Mouse (Mus musculus) heart, embryonic 10.5 days (tissue): ENCODE measurements at regions not wholly inside any gene's neighbourhood (a gene's known extent, or its start where the extent isn't known, plus 50 kb on each side); places are given as distances from the start of the nearest gene placed in this dataset.

Experiments
- DNase-seq: peaks from one replicate; pipeline ENCODE4 v3.0.0-alpha.2; 2017; ENCODE audit warnings: low spot score
- H3K27ac ChIP-seq: fragments of 300-500 bp; sonication (generic); 2 replicates; pipeline ENCODE4 v1.5.1; 2016; ENCODE audit warnings: mild to moderate bottlenecking
- H3K27me3 ChIP-seq: fragments of 300-500 bp; sonication (generic); 2 replicates; pipeline ENCODE4 v1.6.1; 2016; ENCODE audit warnings: mild to moderate bottlenecking; ENCODE audit not compliant: poor library complexity, insufficient read depth, severe bottlenecking
- H3K36me3 ChIP-seq: fragments of 300-500 bp; sonication (generic); 2 replicates; pipeline ENCODE4 v1.6.1; 2016; ENCODE audit warnings: mild to moderate bottlenecking, moderate library complexity
- H3K4me1 ChIP-seq: fragments of 300-500 bp; sonication (generic); 2 replicates; pipeline ENCODE4 v1.6.1; 2016; ENCODE audit warnings: mild to moderate bottlenecking
- H3K4me3 ChIP-seq: fragments of 300-500 bp; sonication (generic); 2 replicates; pipeline ENCODE4 v1.5.1; 2016; ENCODE audit warnings: mild to moderate bottlenecking, moderate library complexity
- H3K9me3 ChIP-seq: fragments of 300-500 bp; sonication (generic); 2 replicates; pipeline ENCODE4 v1.6.1; 2016; ENCODE audit warnings: mild to moderate bottlenecking, moderate library complexity
- WGBS: fragments of 180-500 bp; shearing (Covaris S2); methylation state at CpG from one replicate; pipeline ENCODE4 v1.1.7; 2016; 5-methylcytosine and 5-hydroxymethylcytosine counted together

GRCm38 (mm10) chr9:116347021-116347420 is 171.9 kb upstream of the Tgfbr2 start:
- Histone ChIP-seq H3K9me3 (no peaks in the 10 kb centered on the region), H3K4me3 (no peak overlapping the region), H3K27me3 (no peaks in the 10 kb centered on the region), H3K4me1 (no peaks in the 10 kb centered on the region), H3K27ac (no peak overlapping the region), H3K36me3 (no peaks in the 10 kb centered on the region)
- no peak for DNase-seq
- WGBS: 77% methylated on average over 8 of the region's 8 CpGs

GRCm38 (mm10) chr9:116346495-116346894 is 171.3 kb upstream of the Tgfbr2 start:
- DNase-seq: no peak
- WGBS: 86% methylated on average over 7 of the region's 7 CpGs
- Histone ChIP-seq H3K27me3 (no peaks in the 10 kb centered on the region), H3K27ac (no peak overlapping the region), H3K36me3 (no peaks in the 10 kb centered on the region), H3K4me1 (no peaks in the 10 kb centered on the region), H3K4me3 (no peak overlapping the region), H3K9me3 (no peaks in the 10 kb centered on the region)

DNA sequence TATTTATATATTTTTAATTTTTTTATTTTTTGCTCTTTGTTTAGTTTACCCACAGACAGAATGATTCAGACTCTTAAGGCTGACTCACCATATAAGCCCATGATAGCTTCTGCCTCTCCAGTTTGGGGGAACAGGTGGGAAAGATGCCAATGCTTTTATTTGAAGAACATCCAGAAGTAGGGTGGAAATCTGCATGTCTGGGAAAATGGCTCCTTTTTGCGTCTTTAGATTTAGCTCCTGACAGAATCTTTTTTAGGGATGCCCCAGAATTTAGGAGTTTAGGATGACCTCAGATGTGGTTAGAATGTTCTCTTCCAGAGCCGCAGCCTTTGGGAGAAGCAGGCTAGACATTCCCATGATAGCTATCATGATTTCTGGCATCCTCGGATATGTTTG is 167.9 kb upstream of the Tgfbr2 start:
- no peak overlapping the region for H3K4me3 ChIP-seq
- no peak for DNase-seq
- H3K27me3 ChIP-seq: no peaks in the 10 kb centered on the region
- no peaks in the 10 kb centered on the region for H3K9me3 ChIP-seq
- WGBS: 92% methylated on average over 3 of the region's 3 CpGs
- H3K27ac ChIP-seq: no peak overlapping the region
- no peaks in the 10 kb centered on the region for H3K4me1 ChIP-seq
- no peaks in the 10 kb centered on the region for H3K36me3 ChIP-seq

DNA sequence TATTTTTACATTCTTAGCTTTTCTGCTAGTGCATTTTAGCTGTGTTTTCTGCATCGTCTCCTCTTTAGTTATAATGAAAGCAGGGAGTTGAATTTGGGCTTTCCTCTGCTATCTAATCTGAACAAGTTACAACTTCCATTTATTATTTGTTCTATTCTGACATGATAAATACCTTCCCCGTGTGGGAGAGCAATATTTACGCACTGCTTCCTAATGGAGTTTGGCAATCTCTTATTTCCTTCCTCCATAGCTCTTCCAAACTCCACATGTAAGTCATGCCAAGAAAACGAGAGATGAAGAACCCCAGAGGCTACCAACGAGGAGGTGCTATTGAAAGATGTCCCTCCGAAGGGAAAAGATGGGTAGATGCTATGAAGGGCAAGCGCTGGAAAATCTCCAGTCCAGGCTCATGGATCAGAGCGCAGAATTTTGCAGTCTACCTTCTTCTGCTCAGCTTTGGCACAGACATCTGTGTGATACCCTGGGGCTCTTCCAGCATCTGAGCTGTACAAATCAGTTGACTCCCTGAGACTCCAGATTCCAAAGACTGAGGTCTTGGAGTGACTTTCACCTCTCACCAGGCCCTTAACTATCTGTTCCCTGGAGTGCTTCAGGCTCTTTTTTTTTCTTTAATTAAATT is 167.4 kb upstream of the Tgfbr2 start:
- Histone ChIP-seq H3K4me1 (no peaks in the 10 kb centered on the region), H3K4me3 (no peak overlapping the region), H3K27me3 (no peaks in the 10 kb centered on the region), H3K27ac (no peak overlapping the region), H3K9me3 (no peaks in the 10 kb centered on the region), H3K36me3 (no peaks in the 10 kb centered on the region)
- DNase-seq: no peak
- WGBS: 72% methylated on average over 8 of the region's 8 CpGs

DNA sequence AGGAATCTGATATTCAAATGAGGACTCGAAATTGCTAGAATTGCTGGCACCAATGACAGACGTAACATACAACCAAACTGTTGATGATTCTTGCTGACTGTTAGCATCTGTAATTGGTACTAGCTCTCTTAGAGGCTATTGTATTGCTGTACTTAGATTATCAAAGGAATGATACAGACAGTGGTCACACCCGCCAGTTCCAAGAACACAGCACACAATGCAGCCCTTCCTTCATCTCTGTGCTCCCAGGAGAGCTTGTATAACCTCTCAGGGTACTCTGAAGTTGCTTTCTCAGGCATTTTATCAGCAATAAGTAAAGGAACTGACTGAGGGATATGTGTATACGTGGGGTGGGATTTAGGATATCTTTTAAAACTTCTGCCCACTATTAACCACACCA is 166.8 kb upstream of the Tgfbr2 start:
- no peaks in the 10 kb centered on the region for H3K4me1 ChIP-seq
- 60% methylated on average over 4 of the region's 4 CpGs for WGBS
- H3K9me3 ChIP-seq: no peaks in the 10 kb centered on the region
- no peaks in the 10 kb centered on the region for H3K27me3 ChIP-seq
- H3K36me3 ChIP-seq: no peaks in the 10 kb centered on the region
- no peak overlapping the region for H3K27ac ChIP-seq
- H3K4me3 ChIP-seq: no peak overlapping the region
- no peak for DNase-seq

DNA sequence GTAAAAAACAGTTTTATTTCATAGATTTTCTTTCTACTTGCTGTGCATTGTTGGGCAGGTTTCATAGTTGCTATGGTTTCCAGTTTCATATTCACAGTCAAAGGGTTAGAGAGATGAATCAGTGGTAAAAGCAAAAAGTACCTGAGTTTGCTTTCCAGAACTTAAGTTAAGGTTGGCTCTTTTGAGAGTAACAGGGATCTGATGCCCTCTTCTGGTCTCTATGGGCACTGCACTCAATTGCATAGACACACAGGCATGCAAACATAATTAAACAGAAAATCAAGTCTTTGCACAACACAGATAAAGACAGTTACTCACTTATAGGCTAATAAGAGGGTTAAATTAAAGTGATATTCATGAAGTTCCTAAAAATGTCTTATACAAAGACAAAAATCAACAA is 165.8 kb upstream of the Tgfbr2 start:
- no peaks in the 10 kb centered on the region for H3K36me3 ChIP-seq
- H3K4me3 ChIP-seq: no peak overlapping the region
- no peaks in the 10 kb centered on the region for H3K4me1 ChIP-seq
- H3K27me3 ChIP-seq: no peaks in the 10 kb centered on the region
- H3K9me3 ChIP-seq: no peaks in the 10 kb centered on the region
- no peak overlapping the region for H3K27ac ChIP-seq
- DNase-seq: no peak

- no peak overlapping the region for H3K4me3 ChIP-seq
- H3K27me3 ChIP-seq: no peaks in the 10 kb centered on the region
- no peak overlapping the region for H3K27ac ChIP-seq
- H3K4me1 ChIP-seq: no peaks in the 10 kb centered on the region
- H3K36me3 ChIP-seq: no peaks in the 10 kb centered on the region
- no peaks in the 10 kb centered on the region for H3K9me3 ChIP-seq
- no peak for DNase-seq
- WGBS: 89% methylated on average over 5 of the region's 5 CpGs
These were observed 163.6 kb upstream of the Tgfbr2 start for GRCm38 (mm10) chr9:116338729-116339100.

- Histone ChIP-seq H3K4me3 (no peak overlapping the region), H3K36me3 (no peaks in the 10 kb centered on the region), H3K9me3 (no peaks in the 10 kb centered on the region), H3K4me1 (no peaks in the 10 kb centered on the region), H3K27me3 (no peaks in the 10 kb centered on the region), H3K27ac (no peak overlapping the region)
- no peak for DNase-seq
- 87% methylated on average over 5 of the region's 5 CpGs for WGBS
These were observed 163.1 kb upstream of the Tgfbr2 start for GRCm38 (mm10) chr9:116338093-116338728.

DNA sequence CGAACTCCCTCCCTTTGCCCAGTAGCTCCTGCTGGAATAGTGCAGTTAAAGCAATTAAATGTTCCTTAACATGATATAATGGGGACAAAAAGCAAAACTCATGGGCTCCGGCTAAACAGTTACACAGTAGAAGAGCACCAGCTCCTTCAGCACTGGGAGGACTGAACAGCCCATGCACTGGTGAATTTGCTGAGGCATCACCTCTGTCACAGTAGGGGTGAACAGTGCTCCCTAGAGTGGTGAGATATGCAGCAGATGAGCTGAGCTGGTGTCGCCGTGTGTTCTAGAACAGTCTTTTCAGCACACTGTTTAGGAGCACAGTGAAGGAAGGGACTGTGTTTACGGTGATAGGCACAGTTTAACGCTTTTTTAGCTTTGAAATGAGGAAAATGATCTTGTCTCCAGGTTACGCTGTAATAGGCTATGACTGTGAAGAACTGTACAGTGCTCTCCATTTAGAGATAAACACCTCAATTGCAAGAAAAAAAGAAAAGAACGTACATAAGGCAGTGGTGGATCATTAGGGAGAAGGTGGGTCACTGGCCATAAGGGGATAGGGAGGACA is 162.4 kb upstream of the Tgfbr2 start:
- WGBS: 89% methylated on average over 8 of the region's 8 CpGs
- Histone ChIP-seq H3K4me1 (no peaks in the 10 kb centered on the region), H3K9me3 (no peaks in the 10 kb centered on the region), H3K4me3 (no peak overlapping the region), H3K36me3 (no peaks in the 10 kb centered on the region), H3K27ac (no peak overlapping the region), H3K27me3 (no peaks in the 10 kb centered on the region)
- no peak for DNase-seq

DNA sequence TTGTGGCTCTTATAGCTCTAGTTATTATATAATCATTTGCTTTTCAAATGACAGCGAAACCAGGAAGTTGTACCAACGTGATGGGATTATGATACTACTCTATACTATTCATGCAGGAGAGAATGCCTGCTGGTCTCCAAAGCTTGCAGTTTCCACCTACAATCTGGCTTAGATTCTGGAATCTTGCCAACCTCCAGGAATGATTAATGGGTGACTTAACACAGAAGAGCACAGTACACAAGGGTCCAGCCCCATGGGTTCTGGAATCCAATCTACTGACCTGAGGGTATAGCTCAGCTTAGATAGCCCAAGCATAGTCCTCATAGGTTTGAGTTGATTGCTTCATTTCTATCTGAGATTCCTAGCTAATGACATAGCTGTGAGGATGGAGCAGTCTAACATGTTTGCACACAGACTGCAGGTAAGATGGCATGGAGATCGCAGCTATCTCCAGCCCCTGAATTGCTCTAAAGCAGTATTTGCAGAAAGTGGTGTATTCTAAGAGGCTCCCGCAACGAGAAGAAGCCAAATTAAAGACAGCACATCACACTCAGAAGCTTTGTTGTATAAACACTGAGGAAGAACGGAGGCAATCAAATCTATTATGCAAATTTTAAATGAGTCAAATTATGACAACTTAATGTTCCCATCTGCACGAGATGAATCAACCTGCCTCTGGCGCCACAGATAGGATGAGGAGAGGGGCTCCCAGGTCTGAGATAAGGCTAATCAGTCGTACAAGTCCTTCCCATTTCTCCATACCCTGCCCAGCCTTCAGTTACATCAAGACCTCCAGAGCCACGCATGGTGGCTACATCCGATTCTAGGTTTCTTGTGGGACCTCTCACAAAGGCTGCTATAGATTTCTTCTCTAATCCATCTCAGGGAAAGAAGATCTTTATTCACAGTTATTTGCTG is 160.7 kb upstream of the Tgfbr2 start:
- H3K27ac ChIP-seq: no peak overlapping the region
- no peak for DNase-seq
- H3K9me3 ChIP-seq: no peaks in the 10 kb centered on the region
- H3K36me3 ChIP-seq: no peaks in the 10 kb centered on the region
- H3K4me1 ChIP-seq: no peaks in the 10 kb centered on the region
- no peaks in the 10 kb centered on the region for H3K27me3 ChIP-seq
- 78% methylated on average over 11 of the region's 11 CpGs for WGBS
- H3K4me3 ChIP-seq: no peak overlapping the region

- Histone ChIP-seq H3K36me3 (no peaks in the 10 kb centered on the region), H3K9me3 (no peaks in the 10 kb centered on the region), H3K27me3 (no peaks in the 10 kb centered on the region), H3K4me3 (no peak overlapping the region), H3K4me1 (no peaks in the 10 kb centered on the region), H3K27ac (no peak overlapping the region)
- no peak for DNase-seq
- 61% methylated on average over 6 of the region's 6 CpGs for WGBS
These were observed 158.8 kb upstream of the Tgfbr2 start for GRCm38 (mm10) chr9:116333956-116334463.

GRCm38 (mm10) chr9:116332485-116333118 is 157.4 kb upstream of the Tgfbr2 start:
- H3K27me3 ChIP-seq: no peaks in the 10 kb centered on the region
- no peaks in the 10 kb centered on the region for H3K36me3 ChIP-seq
- 83% methylated on average over 5 of the region's 5 CpGs for WGBS
- H3K9me3 ChIP-seq: no peaks in the 10 kb centered on the region
- no peak for DNase-seq
- H3K4me3 ChIP-seq: no peak overlapping the region
- H3K27ac ChIP-seq: no peak overlapping the region
- H3K4me1 ChIP-seq: peaks cover 8% of the 10 kb centered on the region
